Mouse (Mus musculus): ENCODE results near the gene Afap1l2. TPM values are rescaled to one million over a fixed set of nuclear protein-coding genes. Genes with fewer than 3 reads are reported as not detected.
A peak's percentile ranks its signal among the peaks of the same experiment; 100 is the strongest.

Afap1l2 gene
- polyA plus RNA-seq, 1 experiment = 15.2 TPM

GRCm38 (mm10) chr19:56975502-56975901 lies 32.5 kb downstream of the Afap1l2 start:
- Histone ChIP-seq H3K4me2 (ENCODE audit: low read depth) (no peak overlapping the region), H3ac (ENCODE audit: control insufficient read depth, insufficient read length) (no peak overlapping the region), H3K27me3 (ENCODE audit: control insufficient read depth, insufficient read depth, insufficient read length) (no peaks in the 10 kb centered on the region), H3K4me3 (no peak overlapping the region), H3K36me3 (ENCODE audit: control insufficient read depth, insufficient read depth) (no peaks in the 10 kb centered on the region), H3K79me2 (ENCODE audit: control insufficient read depth, insufficient read depth) (no peaks in the 10 kb centered on the region)
- TF ChIP-seq USF1 (IDR thresholded peaks at IDR 0.05; ENCODE audit: low read depth) (no peak), POLR2A (IDR thresholded peaks at IDR 0.05; ENCODE audit: insufficient read length, low read depth) (no peak), E2F4 (IDR thresholded peaks at IDR 0.05; ENCODE audit: insufficient read depth) (no peak), REST (IDR thresholded peaks at IDR 0.05; ENCODE audit: insufficient read depth, insufficient read length) (no peak), TCF12 (IDR thresholded peaks at IDR 0.05; ENCODE audit: insufficient read depth, poor library complexity, severe bottlenecking) (no peak), SRF (IDR thresholded peaks at IDR 0.05; ENCODE audit: control insufficient read depth, insufficient read length, low read depth) (no peak), POLR2AphosphoS2 (IDR thresholded peaks at IDR 0.05; ENCODE audit: insufficient read length, low read depth) (no peak), MYOG (IDR thresholded peaks at IDR 0.05; ENCODE audit: control insufficient read depth in 1 of 3, insufficient read depth in 1 of 3, insufficient read length in 2 of 3, low read depth in 2 of 3) (no peak)

GRCm38 (mm10) chr19:56974159-56974558 lies 33.9 kb downstream of the Afap1l2 start:
- Histone ChIP-seq H3K4me2 (ENCODE audit: low read depth) (no peak overlapping the region), H3K79me2 (ENCODE audit: control insufficient read depth, insufficient read depth) (no peaks in the 10 kb centered on the region), H3K36me3 (ENCODE audit: control insufficient read depth, insufficient read depth) (no peaks in the 10 kb centered on the region), H3K27me3 (ENCODE audit: control insufficient read depth, insufficient read depth, insufficient read length) (no peaks in the 10 kb centered on the region), H3ac (ENCODE audit: control insufficient read depth, insufficient read length) (no peak overlapping the region), H3K4me3 (no peak overlapping the region)
- TF ChIP-seq SRF (IDR thresholded peaks at IDR 0.05; ENCODE audit: control insufficient read depth, insufficient read length, low read depth) (no peak), MAX (IDR thresholded peaks at IDR 0.05; ENCODE audit: low read depth) (no peak), CEBPB (IDR thresholded peaks at IDR 0.05; ENCODE audit: insufficient read depth, poor library complexity, severe bottlenecking) (no peak), TCF12 (IDR thresholded peaks at IDR 0.05; ENCODE audit: insufficient read depth, poor library complexity, severe bottlenecking) (no peak), TCF3 (IDR thresholded peaks at IDR 0.05; ENCODE audit: insufficient read length, low read depth) (no peak), POLR2AphosphoS2 (IDR thresholded peaks at IDR 0.05; ENCODE audit: insufficient read length, low read depth) (no peak), MYOG (IDR thresholded peaks at IDR 0.05; ENCODE audit: control insufficient read depth in 1 of 3, insufficient read depth in 1 of 3, insufficient read length in 2 of 3, low read depth in 2 of 3) (peak; percentile 5 to 88 (median 71)), USF1 (IDR thresholded peaks at IDR 0.05; ENCODE audit: low read depth) (no peak), REST (IDR thresholded peaks at IDR 0.05; ENCODE audit: insufficient read depth, insufficient read length) (no peak), E2F4 (IDR thresholded peaks at IDR 0.05; ENCODE audit: insufficient read depth) (no peak), POLR2A (IDR thresholded peaks at IDR 0.05; ENCODE audit: insufficient read length, low read depth) (no peak), MYOD1 (IDR thresholded peaks at IDR 0.05; ENCODE audit: control insufficient read depth in 1 of 3, insufficient read length in 2 of 3, low read depth in 2 of 3) (peak; percentile 38 to 74 (median 52))

GRCm38 (mm10) chr19:56972768-56973167 lies 35.3 kb downstream of the Afap1l2 start:
- no peaks in the 10 kb centered on the region for H3K36me3 ChIP-seq (ENCODE audit: control insufficient read depth, insufficient read depth)
- no peak overlapping the region for H3K4me3 ChIP-seq
- H3K27me3 ChIP-seq (ENCODE audit: control insufficient read depth, insufficient read depth, insufficient read length) = no peaks in the 10 kb centered on the region
- H3K79me2 ChIP-seq (ENCODE audit: control insufficient read depth, insufficient read depth) = no peaks in the 10 kb centered on the region
- H3ac ChIP-seq (ENCODE audit: control insufficient read depth, insufficient read length) = no peak overlapping the region
- TF ChIP-seq TCF12 (IDR thresholded peaks at IDR 0.05; ENCODE audit: insufficient read depth, poor library complexity, severe bottlenecking) (peak; percentile 40), CEBPB (IDR thresholded peaks at IDR 0.05; ENCODE audit: insufficient read depth, poor library complexity, severe bottlenecking) (no peak), E2F4 (IDR thresholded peaks at IDR 0.05; ENCODE audit: insufficient read depth) (no peak), TCF3 (IDR thresholded peaks at IDR 0.05; ENCODE audit: insufficient read length, low read depth) (peak; percentile 43), REST (IDR thresholded peaks at IDR 0.05; ENCODE audit: insufficient read depth, insufficient read length) (no peak), POLR2A (IDR thresholded peaks at IDR 0.05; ENCODE audit: insufficient read length, low read depth) (no peak), MYOG (IDR thresholded peaks at IDR 0.05; ENCODE audit: control insufficient read depth in 1 of 3, insufficient read depth in 1 of 3, insufficient read length in 2 of 3, low read depth in 2 of 3) (peak in 2 of 3 experiments; percentile 37 to 83), USF1 (IDR thresholded peaks at IDR 0.05; ENCODE audit: low read depth) (no peak), SRF (IDR thresholded peaks at IDR 0.05; ENCODE audit: control insufficient read depth, insufficient read length, low read depth) (no peak), POLR2AphosphoS2 (IDR thresholded peaks at IDR 0.05; ENCODE audit: insufficient read length, low read depth) (no peak), MYOD1 (IDR thresholded peaks at IDR 0.05; ENCODE audit: control insufficient read depth in 1 of 3, insufficient read length in 2 of 3, low read depth in 2 of 3) (peak in 2 of 3 experiments; percentile 72 to 82), MAX (IDR thresholded peaks at IDR 0.05; ENCODE audit: low read depth) (no peak)
- no peak overlapping the region for H3K4me2 ChIP-seq (ENCODE audit: low read depth)

GRCm38 (mm10) chr19:56971347-56971746 lies 36.7 kb downstream of the Afap1l2 start:
- TF ChIP-seq MYOD1 (IDR thresholded peaks at IDR 0.05; ENCODE audit: control insufficient read depth in 1 of 3, insufficient read length in 2 of 3, low read depth in 2 of 3) (no peak), SRF (IDR thresholded peaks at IDR 0.05; ENCODE audit: control insufficient read depth, insufficient read length, low read depth) (no peak)
- Histone ChIP-seq H3ac (ENCODE audit: control insufficient read depth, insufficient read length) (no peak overlapping the region), H3K79me2 (ENCODE audit: control insufficient read depth, insufficient read depth) (no peaks in the 10 kb centered on the region), H3K27me3 (ENCODE audit: control insufficient read depth, insufficient read depth, insufficient read length) (no peaks in the 10 kb centered on the region), H3K4me3 (no peak overlapping the region), H3K36me3 (ENCODE audit: control insufficient read depth, insufficient read depth) (no peaks in the 10 kb centered on the region), H3K4me2 (ENCODE audit: low read depth) (no peak overlapping the region)

GRCm38 (mm10) chr19:56963876-56964275 lies 44.2 kb downstream of the Afap1l2 start:
- no peak for TF ChIP-seq MYOG (IDR thresholded peaks at IDR 0.05; ENCODE audit: control insufficient read depth in 1 of 3, insufficient read depth in 1 of 3, insufficient read length in 2 of 3, low read depth in 2 of 3)
- TF ChIP-seq MYOD1 (IDR thresholded peaks at IDR 0.05; ENCODE audit: control insufficient read depth in 1 of 3, insufficient read length in 2 of 3, low read depth in 2 of 3) = no peak
- no peak for TF ChIP-seq POLR2A (IDR thresholded peaks at IDR 0.05; ENCODE audit: insufficient read length, low read depth)
- TF ChIP-seq REST (IDR thresholded peaks at IDR 0.05; ENCODE audit: insufficient read depth, insufficient read length) = no peak
- TF ChIP-seq TCF12 (IDR thresholded peaks at IDR 0.05; ENCODE audit: insufficient read depth, poor library complexity, severe bottlenecking) = no peak
- no peak for TF ChIP-seq SRF (IDR thresholded peaks at IDR 0.05; ENCODE audit: control insufficient read depth, insufficient read length, low read depth)
- TF ChIP-seq MAX (IDR thresholded peaks at IDR 0.05; ENCODE audit: low read depth) = no peak
- Histone ChIP-seq H3K36me3 (ENCODE audit: control insufficient read depth, insufficient read depth) (no peaks in the 10 kb centered on the region), H3K27me3 (ENCODE audit: control insufficient read depth, insufficient read depth, insufficient read length) (no peaks in the 10 kb centered on the region), H3ac (ENCODE audit: control insufficient read depth, insufficient read length) (no peak overlapping the region), H3K4me3 (no peak overlapping the region), H3K4me2 (ENCODE audit: low read depth) (no peak overlapping the region), H3K79me2 (ENCODE audit: control insufficient read depth, insufficient read depth) (no peaks in the 10 kb centered on the region)
